Mouse (Mus musculus): Measurements from ENCODE around the gene Zfp850.
"Not testable (repeated sequence)": the region's sequence is repeated elsewhere in the genome, so short reads cannot be mapped to it uniquely, and the experiment has no call there.

The Zfp850 gene

GRCm38 (mm10) chr7:28013549-28014444 lies at the start of gene Zfp850:
TSS of gene Zfp850 (minus strand) at chr7:28014115.
- peak; percentile 71 for DNase-seq (ENCODE audit: low spot score)

- DNase-seq (ENCODE audit: low spot score): no peak
Observed at GRCm38 (mm10) chr7:28059972-28060371, 46.1 kb upstream of the Zfp850 start.

GRCm38 (mm10) chr7:28053046-28053930 lies 39.4 kb upstream of the Zfp850 start:
- DNase-seq (ENCODE audit: low spot score): peak; percentile 8

- DNase-seq (ENCODE audit: low spot score): no peak
Observed at GRCm38 (mm10) chr7:28050584-28050983, 36.7 kb upstream of the Zfp850 start.

GRCm38 (mm10) chr7:28049476-28050409 lies 35.8 kb upstream of the Zfp850 start, which contains the start of gene Psmc4:
TSS of gene Psmc4 (minus strand) at chr7:28050101.
- peak; percentile 98 for DNase-seq (ENCODE audit: low spot score)

- no peak for DNase-seq (ENCODE audit: low spot score)
Observed at GRCm38 (mm10) chr7:28044524-28044923, 30.6 kb upstream of the Zfp850 start.

- peak; percentile 22 for DNase-seq (ENCODE audit: low spot score)
Observed at GRCm38 (mm10) chr7:28014445-28014810, 513 bp upstream of the Zfp850 start.

GRCm38 (mm10) chr7:28010271-28010670 lies 3.6 kb downstream of the Zfp850 start:
- DNase-seq (ENCODE audit: low spot score): no peak

GRCm38 (mm10) chr7:27982197-27982596 lies 31.7 kb downstream of the Zfp850 start:
- no peak for DNase-seq (ENCODE audit: low spot score)

- peak; percentile 76 for DNase-seq (ENCODE audit: low spot score)
Observed at GRCm38 (mm10) chr7:27978683-27979528, 35.0 kb downstream of the Zfp850 start, which contains the start of gene Zfp780b. TSS of gene Zfp780b (minus strand) at chr7:27979171.

- DNase-seq (ENCODE audit: low spot score): not testable (repeated sequence)
Observed at GRCm38 (mm10) chr7:27949451-27949850, 64.5 kb downstream of the Zfp850 start.

- DNase-seq (ENCODE audit: low spot score): peak; percentile 13
Observed at GRCm38 (mm10) chr7:27941869-27942268, 72.0 kb downstream of the Zfp850 start.

Data from MN1 (cell line).